Mouse (Mus musculus) inflammation-experienced regulatory T-cells, adult 6 months (primary cell): ENCODE measurements around the gene St3gal2. TPM values are rescaled to one million over a fixed set of nuclear protein-coding genes. Genes with fewer than 3 reads are reported as not detected.
"Not testable (repeated sequence)": the region's sequence is repeated elsewhere in the genome, so short reads cannot be mapped to it uniquely, and the experiment has no call there.

Experiments
- ATAC-seq: one replicate; pipeline ENCODE4 v1.8.0; 2017
- polyA plus RNA-seq, 3 experiments: library from polyadenylated mRNA; unstranded; fragments of 100-300 nt; shearing (Covaris generic); gene quantifications; one replicate each; pipeline ENCODE4 v1.2.1; 2017

Gene St3gal2
- polyA plus RNA-seq, 3 experiments from 2014 or later, result 8.7 to 10.2 (median 8.9) TPM

- ATAC-seq, result no peak
These were observed 26.0 kb downstream of the St3gal2 start for GRCm38 (mm10) chr8:110945716-110946115.

GRCm38 (mm10) chr8:110950065-110950484 is 30.4 kb downstream of the St3gal2 start:
- peak; percentile 69 for ATAC-seq

- ATAC-seq, result peak; percentile 86
These were observed 35.1 kb downstream of the St3gal2 start for GRCm38 (mm10) chr8:110954776-110955175.

GRCm38 (mm10) chr8:110956619-110957450 is 37.1 kb downstream of the St3gal2 start:
- no peak for ATAC-seq

GRCm38 (mm10) chr8:110957471-110957870 is 37.7 kb downstream of the St3gal2 start:
- no peak for ATAC-seq

GRCm38 (mm10) chr8:110958135-110958534 is 38.4 kb downstream of the St3gal2 start:
- no peak for ATAC-seq

GRCm38 (mm10) chr8:110958553-110958952 is 38.8 kb downstream of the St3gal2 start:
- ATAC-seq, result not testable (repeated sequence)

GRCm38 (mm10) chr8:110959071-110959780 is 39.5 kb downstream of the St3gal2 start:
- no peak for ATAC-seq

- ATAC-seq, result no peak
These were observed 40.2 kb downstream of the St3gal2 start for GRCm38 (mm10) chr8:110959906-110960305.

- ATAC-seq, result no peak
These were observed 43.3 kb downstream of the St3gal2 start for GRCm38 (mm10) chr8:110963051-110963450.

GRCm38 (mm10) chr8:110964666-110965065 is 44.9 kb downstream of the St3gal2 start:
- ATAC-seq, result no peak

- ATAC-seq, result no peak
These were observed 45.9 kb downstream of the St3gal2 start for GRCm38 (mm10) chr8:110965594-110965993.

GRCm38 (mm10) chr8:110966586-110966985 is 46.9 kb downstream of the St3gal2 start:
- ATAC-seq, result no peak

GRCm38 (mm10) chr8:110967326-110967725 is 47.6 kb downstream of the St3gal2 start:
- ATAC-seq, result no peak

- ATAC-seq, result peak; percentile 97
These were observed 50.4 kb downstream of the St3gal2 start for GRCm38 (mm10) chr8:110969910-110970770.

- ATAC-seq, result not testable (repeated sequence)
These were observed 56.8 kb downstream of the St3gal2 start for GRCm38 (mm10) chr8:110976532-110976931.

- not testable (repeated sequence) for ATAC-seq
These were observed 58.3 kb downstream of the St3gal2 start for GRCm38 (mm10) chr8:110977987-110978386.

GRCm38 (mm10) chr8:110981304-110981703 is 61.6 kb downstream of the St3gal2 start:
- ATAC-seq, result peak; percentile 35

GRCm38 (mm10) chr8:110987805-110988744 is 68.4 kb downstream of the St3gal2 start:
- no peak for ATAC-seq

GRCm38 (mm10) chr8:110990017-110990416 is 70.3 kb downstream of the St3gal2 start:
- ATAC-seq, result no peak

GRCm38 (mm10) chr8:110996641-110997430 is 77.1 kb downstream of the St3gal2 start:
- ATAC-seq, result peak; percentile 20
